Mouse (Mus musculus): ENCODE measurements around the gene Olfr129. TPM values are rescaled to one million over a fixed set of nuclear protein-coding genes. Genes with fewer than 3 reads are reported as not detected.

Olfr129 gene
- polyA plus RNA-seq (2015; fragmentation: Nextera tagmentation; extraction: Ambion mirVana): not detected in 2 replicates

GRCm38 (mm10) chr17:38059979-38060378 is at the start of gene Olfr129:
TSS of gene Olfr129 (minus strand) at chr17:38060079.
- no peaks in the 10 kb centered on the region for H3K36me3 ChIP-seq (ENCODE audit: control insufficient read depth, insufficient read depth)
- H3K27me3 ChIP-seq (ENCODE audit: control insufficient read depth, insufficient read depth, low read length): no peaks in the 10 kb centered on the region
- ATAC-seq (replicated peaks; ENCODE audit: extremely low read depth, insufficient read depth, low FRiP score): no peak
- H3K9ac ChIP-seq (ENCODE audit: low read length): no peak within 1 kb of the TSS
- no peak within 1 kb of the TSS for H3K27ac ChIP-seq (ENCODE audit: low read length)
- 50% methylated on average over 1 of the region's 1 CpGs for WGBS
- H3K4me2 ChIP-seq (ENCODE audit: low read depth, low read length): no peak within 1 kb of the TSS
- H3K9me3 ChIP-seq (replicated peaks; ENCODE audit: control insufficient read depth, low read length): no peaks in the 10 kb centered on the region; the same call in 1 of the 2 replicates
- no peak within 1 kb of the TSS for H3K4me3 ChIP-seq (ENCODE audit: low read length)
- no peaks in the 10 kb centered on the region for H3K4me1 ChIP-seq (ENCODE audit: control insufficient read depth, insufficient read depth, low read length)

GRCm38 (mm10) chr17:38088593-38088992 is 28.7 kb upstream of the Olfr129 start, which contains the start of gene Olfr131:
TSS of gene Olfr131 (minus strand) at chr17:38088693.
- no peak for ATAC-seq (replicated peaks; ENCODE audit: extremely low read depth, insufficient read depth, low FRiP score)
- Histone ChIP-seq H3K27ac (ENCODE audit: low read length) (no peak within 1 kb of the TSS), H3K4me3 (ENCODE audit: low read length) (no peak within 1 kb of the TSS), H3K4me2 (ENCODE audit: low read depth, low read length) (no peak within 1 kb of the TSS), H3K36me3 (ENCODE audit: control insufficient read depth, insufficient read depth) (no peaks in the 10 kb centered on the region), H3K9ac (ENCODE audit: low read length) (no peak within 1 kb of the TSS), H3K27me3 (ENCODE audit: control insufficient read depth, insufficient read depth, low read length) (no peaks in the 10 kb centered on the region), H3K4me1 (ENCODE audit: control insufficient read depth, insufficient read depth, low read length) (no peaks in the 10 kb centered on the region), H3K9me3 (replicated peaks; ENCODE audit: control insufficient read depth, low read length) (no peaks in the 10 kb centered on the region)

- no peak for ATAC-seq (replicated peaks; ENCODE audit: extremely low read depth, insufficient read depth, low FRiP score)
- no peak overlapping the region for H3K9ac ChIP-seq (ENCODE audit: low read length)
- H3K36me3 ChIP-seq (ENCODE audit: control insufficient read depth, insufficient read depth): no peaks in the 10 kb centered on the region
- H3K27me3 ChIP-seq (ENCODE audit: control insufficient read depth, insufficient read depth, low read length): no peaks in the 10 kb centered on the region
- no peak overlapping the region for H3K4me2 ChIP-seq (ENCODE audit: low read depth, low read length)
- H3K9me3 ChIP-seq (replicated peaks; ENCODE audit: control insufficient read depth, low read length): 0 out of 2 replicates have a peak, but pooled peaks cover 7% of the 10 kb centered on the region
- no peaks in the 10 kb centered on the region for H3K4me1 ChIP-seq (ENCODE audit: control insufficient read depth, insufficient read depth, low read length)
- 77% methylated on average over 4 of the region's 4 CpGs for WGBS
- no peak overlapping the region for H3K4me3 ChIP-seq (ENCODE audit: low read length)
- H3K27ac ChIP-seq (ENCODE audit: low read length): no peak overlapping the region
Observed at GRCm38 (mm10) chr17:38082364-38082763, 22.5 kb upstream of the Olfr129 start.

- no peak for ATAC-seq (replicated peaks; ENCODE audit: extremely low read depth, insufficient read depth, low FRiP score)
- H3K27ac ChIP-seq (ENCODE audit: low read length): no peak within 1 kb of the TSS
- 77% methylated on average over 1 of the region's 1 CpGs for WGBS
- no peak within 1 kb of the TSS for H3K4me3 ChIP-seq (ENCODE audit: low read length)
- no peaks in the 10 kb centered on the region for H3K36me3 ChIP-seq (ENCODE audit: control insufficient read depth, insufficient read depth)
- no peak within 1 kb of the TSS for H3K4me2 ChIP-seq (ENCODE audit: low read depth, low read length)
- no peak within 1 kb of the TSS for H3K9ac ChIP-seq (ENCODE audit: low read length)
- no peaks in the 10 kb centered on the region for H3K27me3 ChIP-seq (ENCODE audit: control insufficient read depth, insufficient read depth, low read length)
- no peaks in the 10 kb centered on the region for H3K4me1 ChIP-seq (ENCODE audit: control insufficient read depth, insufficient read depth, low read length)
- H3K9me3 ChIP-seq (replicated peaks; ENCODE audit: control insufficient read depth, low read length): no peaks in the 10 kb centered on the region; the same call in 1 of the 2 replicates
Observed at GRCm38 (mm10) chr17:38063621-38064020, 3.7 kb upstream of the Olfr129 start, which contains the start of gene Olfr130. TSS of gene Olfr130 (plus strand) at chr17:38063921.

GRCm38 (mm10) chr17:38026297-38026696 is 33.6 kb downstream of the Olfr129 start:
- Histone ChIP-seq H3K4me2 (ENCODE audit: low read depth, low read length) (no peak overlapping the region), H3K4me1 (ENCODE audit: control insufficient read depth, insufficient read depth, low read length) (no peaks in the 10 kb centered on the region), H3K9ac (ENCODE audit: low read length) (no peak overlapping the region), H3K27ac (ENCODE audit: low read length) (no peak overlapping the region), H3K27me3 (ENCODE audit: control insufficient read depth, insufficient read depth, low read length) (no peaks in the 10 kb centered on the region), H3K36me3 (ENCODE audit: control insufficient read depth, insufficient read depth) (no peaks in the 10 kb centered on the region), H3K9me3 (replicated peaks; ENCODE audit: control insufficient read depth, low read length) (0 out of 2 replicates have a peak, but pooled peaks cover 5% of the 10 kb centered on the region), H3K4me3 (ENCODE audit: low read length) (no peak overlapping the region)
- no peak for ATAC-seq (replicated peaks; ENCODE audit: extremely low read depth, insufficient read depth, low FRiP score)
- WGBS: 22% methylated on average over 5 of the region's 5 CpGs

- Histone ChIP-seq H3K4me3 (ENCODE audit: low read length) (no peak overlapping the region), H3K36me3 (ENCODE audit: control insufficient read depth, insufficient read depth) (no peaks in the 10 kb centered on the region), H3K9me3 (replicated peaks; ENCODE audit: control insufficient read depth, low read length) (no peaks in the 10 kb centered on the region; the same call in 1 of the 2 replicates), H3K4me1 (ENCODE audit: control insufficient read depth, insufficient read depth, low read length) (no peaks in the 10 kb centered on the region), H3K27me3 (ENCODE audit: control insufficient read depth, insufficient read depth, low read length) (no peaks in the 10 kb centered on the region), H3K9ac (ENCODE audit: low read length) (no peak overlapping the region), H3K27ac (ENCODE audit: low read length) (no peak overlapping the region), H3K4me2 (ENCODE audit: low read depth, low read length) (no peak overlapping the region)
- 76% methylated on average over 2 of the region's 2 CpGs for whole genome bisulfite sequencing
- no peak for ATAC-seq (replicated peaks; ENCODE audit: extremely low read depth, insufficient read depth, low FRiP score)
Observed at GRCm38 (mm10) chr17:38016341-38016740, 43.5 kb downstream of the Olfr129 start.

GRCm38 (mm10) chr17:38004996-38005395 is 54.9 kb downstream of the Olfr129 start:
- ATAC-seq (replicated peaks; ENCODE audit: extremely low read depth, insufficient read depth, low FRiP score): no peak
- no peak overlapping the region for H3K4me3 ChIP-seq (ENCODE audit: low read length)
- H3K9ac ChIP-seq (ENCODE audit: low read length): no peak overlapping the region
- no peaks in the 10 kb centered on the region for H3K36me3 ChIP-seq (ENCODE audit: control insufficient read depth, insufficient read depth)
- no peak overlapping the region for H3K27ac ChIP-seq (ENCODE audit: low read length)
- no peak overlapping the region for H3K4me2 ChIP-seq (ENCODE audit: low read depth, low read length)
- no peaks in the 10 kb centered on the region for H3K4me1 ChIP-seq (ENCODE audit: control insufficient read depth, insufficient read depth, low read length)
- no peaks in the 10 kb centered on the region; the same call in 1 of the 2 replicates for H3K9me3 ChIP-seq (replicated peaks; ENCODE audit: control insufficient read depth, low read length)
- WGBS: 40% methylated on average over 2 of the region's 2 CpGs
- no peaks in the 10 kb centered on the region for H3K27me3 ChIP-seq (ENCODE audit: control insufficient read depth, insufficient read depth, low read length)

Other genes starting within 250 kb of the Olfr129 start
- not detected in 2 replicates for gene Olfr125, start 227.1 kb downstream of the Olfr129 start, polyA plus RNA-seq (2015; fragmentation: Nextera tagmentation; extraction: Ambion mirVana)
- gene Olfr126, start 212.6 kb downstream of the Olfr129 start, polyA plus RNA-seq (2015; fragmentation: Nextera tagmentation; extraction: Ambion mirVana): not detected in 2 replicates
- not detected in 2 replicates for gene Olfr127, start 159.6 kb downstream of the Olfr129 start, polyA plus RNA-seq (2015; fragmentation: Nextera tagmentation; extraction: Ambion mirVana)
- not detected in 2 replicates for gene Olfr128, start 139.5 kb downstream of the Olfr129 start, polyA plus RNA-seq (2015; fragmentation: Nextera tagmentation; extraction: Ambion mirVana)
- not detected in 2 replicates for gene Olfr761, start 107.0 kb downstream of the Olfr129 start, polyA plus RNA-seq (2015; fragmentation: Nextera tagmentation; extraction: Ambion mirVana)
- gene Olfr130, start 3.8 kb upstream of the Olfr129 start, polyA plus RNA-seq (2015; fragmentation: Nextera tagmentation; extraction: Ambion mirVana): not detected in 2 replicates
- gene Olfr131, start 28.6 kb upstream of the Olfr129 start, polyA plus RNA-seq (2015; fragmentation: Nextera tagmentation; extraction: Ambion mirVana): not detected in 2 replicates
- gene Olfr132, start 74.4 kb upstream of the Olfr129 start, polyA plus RNA-seq (2015; fragmentation: Nextera tagmentation; extraction: Ambion mirVana): not detected in 2 replicates
- gene Olfr133, start 85.2 kb upstream of the Olfr129 start, polyA plus RNA-seq (2015; fragmentation: Nextera tagmentation; extraction: Ambion mirVana): not detected in 2 replicates
- gene Olfr134, start 111.3 kb upstream of the Olfr129 start, polyA plus RNA-seq (2015; fragmentation: Nextera tagmentation; extraction: Ambion mirVana): not detected in 2 replicates
- gene Olfr135, start 144.3 kb upstream of the Olfr129 start, polyA plus RNA-seq (2015; fragmentation: Nextera tagmentation; extraction: Ambion mirVana): not detected in 2 replicates
- gene Olfr138, start 201.0 kb upstream of the Olfr129 start, polyA plus RNA-seq (2015; fragmentation: Nextera tagmentation; extraction: Ambion mirVana): not detected in 2 replicates
- not detected in 2 replicates for gene Olfr137, start 247.5 kb upstream of the Olfr129 start, polyA plus RNA-seq (2015; fragmentation: Nextera tagmentation; extraction: Ambion mirVana)

Data from heart, embryonic 16.5 days (tissue).